Mouse (Mus musculus) kidney, adult 11 months (tissue): Measurements from ENCODE around the gene Itga8.
A peak's percentile ranks its signal among the peaks of the same experiment; 100 is the strongest.

Experiments used
- DNase-seq: peaks from one replicate; pipeline ENCODE4 v3.0.0; 2022

The Itga8 gene

GRCm38 (mm10) chr2:12293458-12293857 is 8.3 kb downstream of the Itga8 start:
- no peak for DNase-seq

- no peak for DNase-seq
These were observed 9.5 kb downstream of the Itga8 start for GRCm38 (mm10) chr2:12292023-12292820.

GRCm38 (mm10) chr2:12290235-12290634 is 11.5 kb downstream of the Itga8 start:
- DNase-seq: no peak

GRCm38 (mm10) chr2:12287831-12288230 is 13.9 kb downstream of the Itga8 start:
- DNase-seq: no peak

DNA sequence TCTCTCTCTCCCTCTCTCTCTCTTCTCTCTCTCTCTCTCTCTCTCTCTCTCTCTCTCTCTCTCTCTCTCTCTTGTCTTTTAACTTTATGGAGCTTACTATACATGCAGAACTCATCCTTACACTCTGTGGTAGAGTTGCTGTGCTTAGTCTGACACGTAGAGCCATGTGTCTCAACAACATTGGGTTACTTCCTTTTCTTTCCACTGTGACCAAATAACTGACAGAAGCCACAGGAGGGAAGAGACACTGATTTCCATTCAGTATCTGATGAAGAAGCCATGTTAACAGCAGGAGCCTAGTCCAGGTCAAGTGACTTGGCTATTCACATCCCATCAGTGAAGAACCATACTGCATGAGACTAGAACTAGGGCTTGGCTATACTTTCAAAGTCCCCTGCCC is 21.1 kb downstream of the Itga8 start:
- DNase-seq: no peak

DNA sequence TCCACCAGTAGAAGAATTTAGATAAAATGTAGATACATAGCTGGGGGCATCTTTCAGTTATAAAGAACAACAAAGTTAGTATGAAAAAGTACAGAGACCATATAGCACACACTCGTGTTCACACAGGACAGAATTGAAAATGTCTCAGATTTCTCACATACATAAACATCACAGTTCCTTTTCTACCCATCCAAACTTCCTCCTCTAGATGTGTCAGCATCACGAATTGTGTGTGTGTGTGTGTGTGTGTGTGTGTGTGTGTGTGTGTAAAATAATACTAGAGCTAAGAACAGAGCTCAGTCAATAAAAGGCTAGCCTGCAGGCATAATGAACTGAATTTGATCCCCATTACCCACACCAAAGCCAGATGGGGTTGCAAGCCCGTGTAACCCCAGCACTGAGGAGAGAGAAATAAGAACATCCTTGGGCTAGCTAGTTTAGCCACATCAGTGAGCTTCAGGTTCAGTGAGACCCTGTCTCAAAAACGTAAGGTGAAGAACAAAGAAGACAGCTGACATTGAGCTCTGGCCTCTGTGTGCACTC is 22.6 kb downstream of the Itga8 start:
- DNase-seq: no peak

GRCm38 (mm10) chr2:12256635-12257317 is 44.9 kb downstream of the Itga8 start:
- no peak for DNase-seq

DNA sequence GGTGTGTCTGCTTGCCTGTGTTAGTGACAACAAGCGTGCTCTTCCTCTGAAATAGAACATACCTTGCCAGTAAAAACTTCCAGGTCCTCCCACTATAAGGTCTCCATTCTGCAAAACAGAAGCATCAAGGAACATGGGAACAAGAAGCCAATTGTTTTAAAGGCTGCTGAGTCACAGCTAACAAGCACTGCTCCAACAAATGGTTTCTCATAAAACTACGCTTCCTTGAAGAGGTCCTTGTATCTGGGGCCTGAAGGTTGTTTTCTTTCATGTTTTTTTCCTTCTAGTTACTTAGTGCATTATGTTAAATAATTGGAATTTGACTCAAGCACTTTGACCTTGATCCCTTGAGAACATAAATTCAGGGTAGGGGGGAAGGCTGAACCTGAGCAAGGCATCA is 45.8 kb downstream of the Itga8 start:
- DNase-seq: no peak

DNA sequence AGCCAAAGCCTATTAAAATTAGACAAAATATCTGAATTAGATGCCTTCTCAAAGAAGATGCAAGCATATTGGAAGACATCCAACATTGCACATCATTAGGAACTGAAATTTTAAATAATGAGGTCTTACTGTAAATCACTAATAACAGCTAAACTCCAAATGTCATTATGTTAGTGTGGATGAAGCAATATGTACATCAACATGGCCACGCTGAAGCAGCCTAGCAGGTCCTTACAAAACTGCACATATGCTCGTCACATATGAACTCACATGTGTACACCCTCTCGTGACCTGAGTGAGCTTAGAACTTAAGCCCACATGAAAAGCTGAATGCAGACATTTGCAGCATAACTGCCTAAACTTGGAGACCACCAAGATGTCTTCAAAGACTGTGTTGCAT is 66.4 kb downstream of the Itga8 start:
- DNase-seq: no peak

DNA sequence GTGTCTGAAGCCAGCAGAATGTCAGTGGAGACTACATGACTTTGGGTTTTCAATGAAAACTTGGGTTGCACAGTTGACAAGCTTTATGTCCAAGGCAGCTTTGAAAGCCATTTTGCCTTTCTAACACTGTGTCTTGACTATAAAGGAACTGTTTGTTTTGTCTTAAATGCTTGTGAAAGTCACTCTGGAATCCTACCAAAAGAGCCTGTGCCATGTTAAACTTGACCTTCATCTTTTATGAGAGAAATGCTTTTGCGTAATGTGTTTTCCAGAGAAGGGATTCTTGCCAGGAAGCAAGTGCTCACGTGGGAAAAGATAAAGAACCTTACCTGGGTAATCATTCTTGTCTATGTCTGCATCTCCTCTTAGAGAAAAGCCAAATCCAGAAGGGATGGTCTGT is 72.0 kb downstream of the Itga8 start:
- DNase-seq: no peak

DNA sequence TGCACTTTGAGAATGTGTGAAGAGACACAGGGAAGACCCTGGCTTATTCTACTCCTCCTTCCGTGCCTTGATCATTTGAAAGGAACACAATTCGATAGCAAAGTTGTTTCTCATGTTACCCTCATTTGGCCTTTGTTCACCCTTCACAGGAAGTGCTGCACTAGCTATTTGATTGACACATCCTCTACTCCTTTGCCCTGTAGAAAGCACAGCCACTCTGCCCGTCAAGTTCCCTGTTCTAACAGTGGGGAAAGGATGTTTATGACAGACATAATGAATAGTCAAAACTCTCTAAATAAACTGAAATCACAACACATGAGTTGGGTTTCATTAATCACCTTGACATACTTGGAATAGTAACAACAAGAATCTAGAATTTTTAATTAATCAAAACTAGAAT is 73.4 kb downstream of the Itga8 start:
- peak; percentile 3 for DNase-seq

GRCm38 (mm10) chr2:12227243-12227642 is 74.5 kb downstream of the Itga8 start:
- DNase-seq: no peak

DNA sequence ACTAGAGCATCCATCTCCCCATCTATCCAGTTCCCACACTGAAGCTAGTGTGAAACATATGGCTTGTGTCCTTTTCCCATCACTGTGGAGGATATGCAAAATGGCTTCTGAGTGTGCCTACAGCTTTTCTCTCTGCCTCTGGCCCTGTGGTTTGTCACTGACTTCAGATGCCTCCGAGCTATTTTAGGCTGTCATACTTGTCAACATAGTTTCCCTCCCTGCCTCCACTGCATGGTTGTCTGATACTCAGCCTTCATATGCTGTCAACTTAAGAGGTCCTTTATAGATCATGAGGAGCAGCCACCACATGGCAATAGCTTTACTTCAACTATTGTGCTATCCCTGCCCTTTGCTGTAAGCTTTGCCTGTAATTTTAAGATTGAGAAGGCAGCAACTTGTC is 75.4 kb downstream of the Itga8 start:
- DNase-seq: no peak

- DNase-seq: no peak
These were observed 80.1 kb downstream of the Itga8 start for GRCm38 (mm10) chr2:12221671-12222070.

DNA sequence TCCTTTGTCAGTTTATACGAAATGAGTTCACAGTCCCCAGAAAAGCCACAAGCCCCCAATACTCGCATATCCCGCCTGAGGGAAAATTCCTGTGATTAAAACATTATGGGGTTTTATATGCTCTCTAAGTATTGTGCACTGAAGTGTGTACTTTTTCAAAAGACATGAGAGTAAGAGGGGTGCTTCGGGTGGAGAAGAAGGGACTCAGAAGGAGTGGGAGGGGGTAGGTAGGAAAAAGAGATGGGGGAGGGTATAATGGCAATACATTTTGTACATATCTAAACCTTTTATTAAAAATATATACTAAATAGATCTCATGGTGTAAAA is 88.3 kb downstream of the Itga8 start:
- DNase-seq: no peak

DNA sequence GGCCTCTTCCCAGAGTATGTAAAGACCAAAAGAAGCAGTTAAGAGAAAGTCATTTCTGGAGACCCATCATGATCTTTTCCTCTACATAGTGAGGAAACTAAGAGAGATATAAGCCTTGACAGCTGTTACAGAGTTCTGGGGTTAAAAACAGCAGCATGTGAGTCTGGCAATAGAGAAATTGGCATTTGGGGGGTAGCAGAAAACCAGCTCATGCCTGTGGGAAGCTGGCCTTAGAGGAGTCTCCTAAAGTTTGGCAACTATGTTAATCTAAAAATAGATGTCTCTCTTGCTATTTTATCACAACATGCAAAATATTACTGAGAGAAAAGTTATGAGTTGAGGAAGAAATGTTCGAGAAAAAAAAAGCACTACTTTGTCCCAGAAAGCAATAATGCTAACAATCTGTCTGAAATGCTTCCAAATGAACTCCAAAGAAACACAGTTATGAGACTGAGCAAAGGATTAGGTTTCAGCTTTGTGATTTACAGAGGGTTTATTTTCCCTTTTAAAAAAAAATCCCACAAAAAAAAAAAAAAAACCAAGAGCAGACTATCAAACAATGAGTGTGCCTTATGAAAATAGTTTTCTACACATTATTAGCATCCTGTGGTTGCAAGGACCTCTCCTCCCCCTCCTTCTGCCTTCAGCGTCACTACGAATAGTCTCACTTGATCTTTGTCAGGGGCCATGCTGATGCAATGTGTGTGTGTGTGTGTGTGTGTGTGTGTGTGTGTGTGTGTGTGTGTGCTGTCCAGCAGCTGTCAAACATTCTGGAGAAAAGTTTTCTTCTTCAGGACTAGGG is 88.9 kb downstream of the Itga8 start:
- no peak for DNase-seq

GRCm38 (mm10) chr2:12208142-12208541 is 93.6 kb downstream of the Itga8 start:
- DNase-seq: no peak

- no peak for DNase-seq
These were observed 95.4 kb downstream of the Itga8 start for GRCm38 (mm10) chr2:12206353-12206752.

DNA sequence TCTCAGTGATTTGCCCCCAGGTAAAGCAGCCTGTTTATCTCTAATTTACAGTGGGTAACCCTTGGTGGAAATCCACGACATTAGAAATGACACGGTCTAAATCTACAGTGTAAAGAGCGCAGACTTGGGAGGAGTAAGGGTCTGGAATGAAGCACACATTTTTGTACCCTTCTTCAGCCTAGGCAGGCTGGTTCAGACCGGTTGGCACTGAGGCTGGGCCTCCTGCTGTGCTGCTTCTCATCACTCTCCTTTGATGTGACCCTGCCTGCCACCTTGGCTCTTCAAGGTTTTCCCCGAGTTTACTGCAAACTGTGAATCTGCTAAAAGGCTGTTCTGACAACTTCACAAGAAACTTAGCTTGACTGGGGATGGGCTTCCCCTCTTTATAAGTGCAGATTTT is 95.8 kb downstream of the Itga8 start:
- no peak for DNase-seq

DNA sequence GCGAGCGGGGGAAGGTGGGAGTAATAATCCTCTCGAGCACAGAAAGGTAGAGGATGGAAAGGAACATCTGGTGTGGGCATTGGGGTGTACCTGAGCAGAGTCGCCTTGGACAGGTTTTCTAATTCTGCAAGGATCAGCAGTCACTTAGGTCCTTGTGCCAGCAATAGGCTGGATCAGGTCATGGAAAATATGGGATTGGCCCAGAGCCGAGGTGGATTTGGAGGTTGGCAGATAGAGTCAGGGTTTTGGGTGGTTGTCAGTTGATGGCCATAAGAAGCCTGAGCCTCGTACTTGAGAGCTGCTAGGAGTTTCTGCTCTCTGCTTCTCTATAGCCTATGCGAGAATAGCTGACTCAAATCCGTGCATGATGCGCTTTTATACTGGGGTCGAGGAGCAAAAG is 98.5 kb downstream of the Itga8 start:
- no peak for DNase-seq

DNA sequence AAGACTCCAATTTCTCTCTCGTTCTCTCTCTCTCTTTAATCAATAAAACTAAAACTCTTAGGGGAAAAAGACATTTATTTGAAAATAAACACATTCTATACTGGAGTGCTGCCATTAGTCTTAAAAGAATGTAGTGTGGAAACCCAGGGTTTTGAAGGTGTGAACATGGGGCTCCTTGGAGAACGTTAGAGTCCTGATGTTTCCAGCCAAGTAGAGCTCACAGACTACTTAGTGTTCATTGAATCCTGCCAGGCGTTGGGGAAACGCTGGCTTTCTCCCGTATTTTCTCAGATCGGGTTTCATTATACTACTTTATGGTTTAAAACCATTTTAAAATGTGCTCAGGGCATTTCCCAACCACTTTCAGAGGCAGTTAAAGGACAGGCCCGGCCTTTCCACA is 103.0 kb downstream of the Itga8 start:
- DNase-seq: no peak

DNA sequence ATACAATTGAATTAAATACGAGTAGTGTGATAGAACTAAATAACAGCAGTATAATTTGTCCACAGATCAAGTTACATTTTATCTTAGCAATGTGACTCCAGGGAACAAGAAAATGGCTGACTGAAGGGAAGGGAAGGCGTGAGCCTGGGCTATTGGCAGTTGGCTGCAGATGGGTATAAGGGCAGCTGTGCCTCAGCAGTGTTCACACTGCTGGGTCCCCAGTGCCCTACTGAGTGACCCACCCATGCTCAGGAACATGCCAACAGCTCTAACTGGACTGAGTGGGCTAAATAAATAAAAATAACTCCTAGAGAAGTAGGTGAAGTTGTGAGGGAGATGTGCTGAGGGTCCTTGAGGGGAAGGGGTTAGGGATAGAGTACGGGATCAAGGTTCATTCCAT is 103.5 kb downstream of the Itga8 start:
- DNase-seq: no peak

DNA sequence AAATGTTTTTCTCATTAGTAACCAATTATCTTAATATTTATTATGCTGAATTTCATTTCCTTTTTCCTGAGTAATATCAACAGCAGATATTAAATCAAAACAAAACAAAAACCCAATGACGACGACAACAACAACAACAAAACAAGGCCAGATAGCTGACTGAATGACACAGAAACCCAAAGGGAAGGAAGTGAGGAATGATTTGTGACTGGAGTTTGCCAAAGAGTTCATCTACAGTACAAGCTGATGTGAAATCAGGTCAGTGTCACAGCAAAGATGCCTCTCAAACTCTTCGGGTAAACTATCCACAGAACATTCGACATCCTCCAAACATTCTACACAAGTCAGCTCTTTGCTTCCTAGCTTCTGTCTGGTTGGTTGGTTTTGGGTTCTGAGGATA is 104.0 kb downstream of the Itga8 start:
- DNase-seq: no peak

DNA sequence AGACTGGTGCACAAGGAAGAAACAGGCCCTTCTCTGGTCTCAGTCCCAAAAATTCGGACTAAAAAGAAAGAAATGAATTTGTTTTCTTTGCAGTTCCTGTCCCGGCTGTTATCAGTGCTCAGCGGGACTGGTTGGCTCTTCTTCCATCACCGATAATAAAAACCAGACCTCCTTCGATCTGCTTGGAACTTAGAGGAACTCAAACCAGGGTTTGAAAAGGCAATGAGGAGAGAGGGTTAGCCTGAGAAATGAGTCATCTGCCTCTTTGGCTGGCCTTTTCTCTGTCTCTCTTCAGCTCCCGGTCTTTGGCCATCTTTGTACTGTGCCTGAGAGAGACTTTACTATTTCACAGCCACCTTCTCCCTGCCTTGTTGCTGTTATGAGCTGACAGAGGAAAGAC is 112.7 kb downstream of the Itga8 start:
- no peak for DNase-seq
